Mouse (Mus musculus): ENCODE results near the gene Slc30a7. TPM values are rescaled to one million over a fixed set of nuclear protein-coding genes. Genes with fewer than 3 reads are reported as not detected.

Slc30a7 gene
- total RNA-seq, 2 experiments from 2014 or later = 24.0 to 30.6 TPM

DNA sequence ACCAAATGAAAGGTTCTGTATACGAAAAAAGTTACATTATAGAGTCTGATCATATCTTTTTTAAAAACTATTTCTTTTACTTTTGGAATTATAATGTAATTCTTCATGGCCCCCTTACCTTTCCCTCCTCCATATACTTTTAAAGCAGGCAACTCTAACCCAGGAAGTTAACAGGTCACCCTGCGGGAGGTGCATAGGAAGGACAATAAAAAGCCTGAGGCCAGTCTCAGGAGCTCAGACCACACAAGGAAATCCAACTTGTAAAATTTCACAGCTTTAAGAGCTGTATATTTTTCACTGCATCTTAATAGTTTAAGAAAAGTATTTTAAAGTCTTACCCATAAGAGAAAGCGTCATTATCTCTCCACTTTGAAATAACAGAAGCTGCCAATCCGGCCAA, 14.6 kb downstream of the Slc30a7 start:
- DNase-seq (ENCODE audit: low spot score in 2 of 2) = no peak

DNA sequence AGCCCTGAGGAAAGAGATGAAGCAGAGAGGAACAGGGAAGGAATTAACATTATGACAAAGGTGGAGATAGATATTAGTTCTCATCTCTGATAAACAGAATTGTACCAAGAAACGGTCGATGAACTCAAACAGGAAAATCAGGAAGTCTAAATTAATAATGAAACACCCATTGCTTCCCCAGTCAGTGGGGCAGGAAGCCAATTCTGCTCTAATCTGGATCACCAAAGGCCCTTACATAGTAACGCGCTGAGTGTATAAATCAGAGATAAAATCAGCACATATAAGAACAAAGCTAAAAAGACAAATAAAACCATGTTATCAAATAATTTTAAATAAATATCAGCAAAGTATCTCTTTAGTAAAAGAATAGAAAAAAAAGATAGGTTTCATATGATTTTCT, 15.1 kb downstream of the Slc30a7 start:
- DNase-seq (ENCODE audit: low spot score in 2 of 2) = no peak

DNA sequence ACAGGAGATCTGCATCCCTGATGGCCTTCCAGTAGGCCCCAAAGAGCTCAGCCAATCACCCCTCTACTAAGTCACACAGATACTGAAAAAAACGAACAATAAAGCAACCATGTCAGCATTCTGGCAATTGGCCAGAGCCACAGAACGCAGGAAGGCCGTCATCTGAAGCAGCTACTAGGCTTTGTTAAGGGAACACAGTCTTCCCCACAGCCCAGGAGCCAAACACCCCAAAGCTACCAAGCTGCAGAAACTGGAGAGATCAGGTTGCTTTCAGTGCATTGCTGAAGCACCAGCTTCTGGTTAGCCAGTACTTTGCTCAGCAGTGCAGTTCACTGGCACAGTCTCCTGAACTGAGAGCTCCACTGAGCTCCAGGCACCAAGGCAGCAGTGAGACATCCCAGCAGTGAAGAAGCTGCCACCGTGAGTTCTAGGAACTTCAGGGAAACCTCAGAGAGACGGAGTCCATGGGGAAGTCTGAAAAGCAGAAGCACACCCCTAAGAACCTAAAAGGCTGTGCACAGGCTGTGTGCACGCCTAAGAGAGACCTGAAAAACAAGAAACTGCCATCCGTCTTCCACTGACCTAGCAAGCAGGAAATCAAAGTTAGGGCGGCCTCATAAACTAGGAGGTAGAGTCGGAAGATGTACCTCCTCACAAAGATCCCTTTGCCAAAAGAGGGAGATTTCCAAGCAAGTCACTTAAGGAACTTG, 21.9 kb downstream of the Slc30a7 start:
- no peak for DNase-seq (ENCODE audit: low spot score in 2 of 2)

DNA sequence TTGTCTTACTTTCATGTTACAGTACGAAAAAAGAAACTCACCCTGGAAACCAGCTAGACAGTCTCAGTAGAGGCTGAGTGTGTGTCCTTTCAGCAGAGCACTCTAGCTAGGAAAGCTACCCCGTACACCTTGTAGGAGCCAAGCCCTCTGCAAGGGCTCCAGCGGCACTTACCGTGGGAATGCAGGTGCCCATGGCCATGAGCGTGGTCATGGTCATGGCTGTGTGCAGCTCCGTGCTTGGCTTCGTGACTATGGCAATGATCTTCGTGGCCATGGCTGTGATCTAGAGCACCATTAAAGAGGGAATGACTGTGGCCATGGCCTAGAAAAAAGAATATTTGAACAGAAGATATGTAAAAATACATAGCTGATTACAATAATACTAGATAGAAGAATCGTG, 22.6 kb downstream of the Slc30a7 start:
- no peak for DNase-seq (ENCODE audit: low spot score in 2 of 2)

DNA sequence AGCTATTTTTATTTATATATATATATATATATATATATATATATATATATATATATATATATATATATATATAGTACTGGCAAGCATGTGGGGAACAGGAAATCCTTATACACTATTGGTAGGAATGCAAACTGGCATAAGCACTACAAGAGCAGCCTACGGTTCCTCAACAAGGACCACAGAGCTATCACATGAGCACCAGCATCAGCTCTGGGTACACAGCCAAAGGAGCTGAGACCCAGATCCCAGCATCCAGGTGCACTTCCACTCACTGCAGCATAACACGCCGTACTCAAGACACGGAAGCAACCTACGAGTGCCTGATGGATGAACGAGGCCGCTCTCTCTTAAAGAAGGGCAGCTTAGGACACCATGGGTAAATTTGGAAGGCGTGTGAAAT, 24.0 kb downstream of the Slc30a7 start:
- DNase-seq (ENCODE audit: low spot score in 2 of 2) = no peak

DNA sequence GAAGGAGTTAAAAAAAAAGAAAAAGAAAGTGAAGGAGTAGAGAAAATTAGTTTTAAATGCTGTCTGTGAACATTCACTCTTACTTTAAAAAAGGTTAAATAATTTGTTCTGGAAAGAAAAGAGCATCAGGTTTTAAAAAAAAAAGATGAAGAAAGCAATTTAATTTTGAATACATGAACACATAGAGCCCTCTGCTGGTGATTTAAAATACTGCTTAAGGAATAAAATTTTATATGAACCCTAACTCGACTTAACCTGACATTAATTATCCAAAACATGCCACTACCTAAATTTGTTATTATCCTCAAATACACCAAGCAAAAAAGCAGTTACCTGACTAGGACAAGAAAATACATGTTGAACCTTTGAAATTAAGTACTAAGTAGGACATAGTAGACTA, 28.2 kb downstream of the Slc30a7 start:
- DNase-seq (ENCODE audit: low spot score in 2 of 2) = no peak

DNA sequence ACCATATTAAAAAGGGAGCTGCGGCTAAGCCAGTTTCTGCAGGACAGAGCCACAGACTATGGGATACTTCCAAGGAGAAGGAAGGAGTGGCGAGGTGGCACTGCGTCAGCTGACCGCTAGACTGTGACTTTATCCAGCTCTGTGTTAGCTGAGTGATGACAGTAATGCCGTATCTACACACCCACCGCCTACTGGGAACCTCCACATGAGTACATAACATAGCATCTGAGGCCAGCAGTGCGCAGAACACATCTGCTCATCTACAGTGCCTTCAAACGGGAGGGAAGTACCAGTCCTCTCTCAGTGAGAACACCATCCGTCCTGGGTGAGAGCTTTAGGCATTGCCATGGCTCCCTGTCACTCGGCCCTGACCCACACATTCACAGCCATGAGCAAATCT, 32.2 kb downstream of the Slc30a7 start:
- DNase-seq (ENCODE audit: low spot score in 2 of 2) = no peak

DNA sequence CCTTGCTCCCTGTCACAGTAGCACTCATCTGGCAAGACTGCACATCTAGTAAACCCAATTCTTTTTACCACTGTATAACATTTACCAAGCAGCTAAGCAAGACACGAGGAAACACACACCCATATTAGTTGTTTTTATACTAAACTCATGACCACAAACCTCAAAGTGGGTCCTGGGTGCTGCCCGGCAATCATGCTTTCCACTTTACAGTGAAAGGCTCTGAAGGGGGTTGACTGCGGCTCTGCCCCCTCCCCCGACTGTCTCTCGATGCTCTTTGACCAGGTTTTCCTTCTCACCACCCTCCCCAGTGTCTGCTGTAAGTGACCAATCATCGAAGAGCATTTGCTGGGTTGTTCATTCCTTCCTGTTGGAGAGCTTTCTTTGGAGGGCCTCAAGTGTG, 33.0 kb downstream of the Slc30a7 start:
- DNase-seq (ENCODE audit: low spot score in 2 of 2) = no peak

DNA sequence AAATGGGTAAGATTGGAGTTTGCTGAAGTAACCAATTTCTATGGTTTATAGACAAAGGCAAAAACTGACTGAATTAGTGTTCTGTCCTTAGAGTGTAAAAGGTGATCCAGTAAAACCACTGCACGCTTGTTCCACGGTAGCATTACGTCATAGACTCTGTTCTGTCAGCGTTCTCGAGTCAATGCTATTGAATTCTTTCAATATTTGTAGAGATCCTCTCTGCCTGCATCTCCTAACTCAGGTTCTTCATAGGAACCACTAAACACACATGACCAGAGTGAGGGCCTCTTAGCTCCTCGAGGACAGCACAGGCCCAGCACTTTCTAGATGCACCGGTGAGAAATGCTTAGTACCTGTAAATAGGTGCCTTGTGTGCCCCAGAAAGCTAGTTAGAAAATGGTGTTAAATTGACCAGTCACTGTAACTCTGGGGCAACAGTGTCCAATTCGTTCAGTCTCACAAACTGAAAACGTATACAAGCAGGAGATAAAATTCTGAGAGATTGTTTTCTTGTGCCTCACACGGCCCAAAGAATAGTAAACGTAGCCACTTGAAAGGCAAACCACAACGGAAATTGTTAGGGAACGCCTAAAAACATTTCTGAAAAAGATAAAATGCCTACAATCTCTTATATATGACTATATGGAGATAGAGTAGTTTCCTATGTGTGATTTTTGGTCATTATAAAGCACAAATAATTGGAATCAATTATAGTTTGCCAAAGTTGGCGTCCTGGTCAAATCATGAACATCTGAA, 35.1 kb downstream of the Slc30a7 start:
- no peak for DNase-seq (ENCODE audit: low spot score in 2 of 2)

DNA sequence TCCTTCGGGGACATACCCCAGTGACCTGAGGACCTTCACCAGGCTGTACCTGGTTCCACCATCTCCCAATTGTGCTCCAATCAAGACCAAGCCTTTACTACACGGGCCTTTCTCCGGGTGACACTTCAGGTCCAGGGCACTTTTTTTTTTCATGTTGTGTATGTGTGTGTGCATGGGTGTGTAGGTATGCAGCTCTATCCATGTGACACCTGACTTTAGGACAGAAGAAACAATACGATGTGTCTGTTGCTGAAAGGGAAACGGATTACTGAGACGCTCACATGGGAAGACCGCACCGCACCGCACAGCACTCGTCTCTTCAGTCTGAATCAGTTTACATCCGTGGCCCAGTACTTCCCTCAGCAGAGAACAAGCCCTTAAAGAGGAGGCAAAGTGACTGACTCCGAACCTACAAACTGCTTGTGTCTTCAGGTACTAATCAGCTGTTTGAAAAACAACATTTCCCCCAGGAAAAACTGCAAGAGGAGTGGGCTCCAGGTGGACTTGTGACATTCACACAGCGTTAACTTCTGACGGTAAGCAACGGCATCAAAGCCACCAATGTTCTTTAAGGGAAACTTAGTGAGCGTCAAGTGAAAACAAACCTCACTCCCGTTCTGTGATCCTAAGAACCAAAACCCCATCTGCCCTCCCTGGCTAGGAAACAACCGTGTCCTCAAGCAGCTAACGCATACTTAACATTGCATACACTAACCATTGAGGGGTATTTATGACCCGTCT, 36.0 kb downstream of the Slc30a7 start:
- DNase-seq (ENCODE audit: low spot score in 2 of 2) = no peak

DNA sequence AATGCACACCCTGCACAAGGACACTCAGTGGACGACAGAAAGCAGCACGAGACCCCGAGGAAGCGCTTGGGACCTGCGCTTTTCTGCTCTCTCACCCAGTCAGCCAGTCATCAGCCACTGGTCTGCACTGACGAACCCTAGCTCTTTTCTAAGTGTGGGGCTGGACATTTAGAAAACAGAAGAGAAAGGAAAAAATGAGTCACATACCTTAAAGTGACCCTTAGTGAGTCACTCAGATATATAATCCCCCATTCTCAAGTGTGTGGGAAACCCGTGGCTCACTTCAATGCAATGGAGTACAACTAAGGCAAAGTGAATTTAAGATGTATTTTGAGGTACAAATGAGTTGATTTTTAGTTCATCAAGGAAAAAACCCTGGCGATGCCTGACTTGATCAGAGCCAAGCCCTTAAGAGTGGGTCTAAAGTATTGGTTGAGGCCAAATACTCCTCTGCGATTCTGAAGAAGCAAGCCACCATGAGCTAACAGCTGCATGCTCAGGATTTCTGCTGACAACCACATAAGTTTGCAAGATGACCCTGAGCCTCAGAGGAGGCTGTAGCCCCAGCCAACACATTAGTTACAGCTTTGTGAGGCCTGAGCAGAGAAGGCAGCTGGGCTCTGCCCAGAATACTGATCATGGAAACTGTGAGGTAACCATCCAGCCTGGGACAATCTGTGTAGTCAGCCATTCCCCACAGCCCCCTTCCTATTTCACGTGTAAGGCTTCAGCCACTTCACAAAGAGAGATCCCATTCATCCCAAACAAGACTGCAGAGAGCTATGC, 38.3 kb downstream of the Slc30a7 start:
- peak; percentile 10 to 24 for DNase-seq (ENCODE audit: low spot score in 2 of 2)

DNA sequence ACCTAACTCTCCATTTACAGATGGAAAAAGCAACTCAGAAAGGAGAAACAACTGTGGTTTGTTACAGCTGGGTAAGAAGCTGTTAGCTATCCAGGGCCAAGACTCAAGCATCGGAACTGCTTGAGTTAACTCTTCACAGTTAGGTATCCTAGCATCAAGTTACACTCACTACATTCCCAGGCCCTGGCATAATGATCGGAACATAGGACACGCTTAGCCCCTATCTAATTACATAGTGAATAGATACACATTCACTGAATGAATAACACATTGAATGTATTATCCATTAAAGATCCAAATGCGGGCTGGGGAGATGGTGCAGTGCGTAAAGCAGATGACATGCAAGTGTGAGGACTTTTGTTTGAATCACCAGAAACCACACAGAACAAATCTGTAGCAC, 43.1 kb downstream of the Slc30a7 start:
- DNase-seq (ENCODE audit: low spot score in 2 of 2) = no peak

DNA sequence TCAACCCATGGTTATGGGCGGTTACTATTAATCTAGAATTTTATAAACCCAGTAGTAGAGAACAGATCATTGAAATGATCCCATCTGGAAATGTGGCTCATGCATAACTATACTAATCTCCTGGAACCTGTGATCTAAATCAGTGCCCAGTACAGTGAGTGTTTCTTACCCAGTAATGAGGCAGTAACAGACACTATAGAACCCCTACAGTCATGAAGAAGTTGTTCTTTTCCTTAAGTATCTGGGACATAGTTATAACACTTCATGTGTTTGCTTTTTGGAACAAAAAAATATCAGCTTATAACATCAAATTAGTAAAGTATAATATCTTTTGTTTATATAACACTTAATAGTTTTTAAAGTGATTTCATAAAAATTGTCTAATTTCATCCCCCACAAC, 43.6 kb downstream of the Slc30a7 start:
- DNase-seq (ENCODE audit: low spot score in 2 of 2) = no peak

DNA sequence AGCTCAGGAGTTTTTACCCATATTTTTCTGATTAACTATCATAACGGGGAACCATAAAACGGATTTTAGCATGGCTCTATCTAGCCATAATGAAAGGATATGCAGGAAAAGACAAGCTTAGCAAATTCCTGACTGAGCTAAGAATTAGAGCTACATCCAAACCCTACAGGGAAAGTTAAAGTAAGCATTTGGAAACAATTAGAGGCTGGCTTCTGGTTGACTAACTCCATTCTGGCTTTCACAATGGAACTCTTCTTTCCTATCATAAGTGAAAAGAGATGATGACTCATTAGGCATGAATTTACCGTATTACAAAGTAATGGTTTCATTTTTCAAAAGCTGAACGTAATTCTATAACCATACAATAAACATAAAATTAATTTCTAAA, 45.2 kb downstream of the Slc30a7 start:
- DNase-seq (ENCODE audit: low spot score in 2 of 2) = no peak

DNA sequence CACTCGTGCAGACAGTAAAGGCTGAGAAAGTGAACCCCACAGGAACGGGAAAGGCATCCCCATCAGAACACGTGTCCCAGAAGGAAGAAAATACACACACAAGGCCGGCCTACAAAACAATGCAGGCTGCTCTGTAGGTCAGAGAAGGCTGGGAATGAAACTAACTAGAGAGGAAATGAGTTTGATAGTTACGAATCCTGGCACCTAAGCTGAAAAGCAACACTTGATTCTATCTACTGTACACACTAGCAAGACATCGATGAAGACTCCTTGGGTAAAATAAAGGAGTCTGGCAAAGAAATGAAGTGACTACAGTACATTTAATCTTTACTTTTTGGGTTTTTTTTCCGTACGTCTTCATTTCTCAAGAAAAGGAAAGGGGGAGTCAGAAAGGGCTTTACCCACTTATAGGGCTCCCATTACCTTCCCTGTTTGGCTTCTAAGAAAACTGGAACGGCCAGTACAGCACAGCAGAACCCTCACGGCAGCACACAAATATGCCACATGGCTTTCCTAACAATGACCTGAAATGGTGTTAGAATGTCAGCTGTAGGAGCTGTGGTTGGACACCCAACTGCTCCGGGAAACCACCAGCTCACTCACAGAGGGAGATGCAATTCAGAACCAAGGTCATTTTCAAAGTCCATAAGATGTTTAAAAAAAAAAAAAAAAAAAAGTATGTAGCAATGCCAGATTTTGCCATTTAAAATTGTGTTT, 45.7 kb downstream of the Slc30a7 start:
- no peak for DNase-seq (ENCODE audit: low spot score in 2 of 2)

DNA sequence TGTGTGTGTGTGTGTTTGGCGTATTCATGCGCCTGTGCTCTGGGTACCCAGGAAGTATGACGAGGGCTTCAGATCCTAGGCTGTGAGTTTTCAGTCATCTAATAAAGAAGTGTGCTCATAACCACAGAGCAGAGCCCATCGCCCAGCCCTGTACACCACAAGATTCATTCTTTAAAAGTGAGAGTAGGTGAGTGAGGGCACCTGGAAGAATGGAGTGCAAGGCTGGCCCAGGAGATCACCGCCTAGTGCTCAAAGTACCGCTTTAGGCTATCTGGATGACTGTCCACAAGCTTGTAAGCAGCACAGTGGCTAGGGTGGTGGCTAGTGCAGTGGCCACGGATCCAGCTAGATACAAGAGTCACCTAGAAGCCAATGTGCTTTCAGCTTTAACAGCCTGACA, 50.0 kb downstream of the Slc30a7 start:
- no peak for DNase-seq (ENCODE audit: low spot score in 2 of 2)

DNA sequence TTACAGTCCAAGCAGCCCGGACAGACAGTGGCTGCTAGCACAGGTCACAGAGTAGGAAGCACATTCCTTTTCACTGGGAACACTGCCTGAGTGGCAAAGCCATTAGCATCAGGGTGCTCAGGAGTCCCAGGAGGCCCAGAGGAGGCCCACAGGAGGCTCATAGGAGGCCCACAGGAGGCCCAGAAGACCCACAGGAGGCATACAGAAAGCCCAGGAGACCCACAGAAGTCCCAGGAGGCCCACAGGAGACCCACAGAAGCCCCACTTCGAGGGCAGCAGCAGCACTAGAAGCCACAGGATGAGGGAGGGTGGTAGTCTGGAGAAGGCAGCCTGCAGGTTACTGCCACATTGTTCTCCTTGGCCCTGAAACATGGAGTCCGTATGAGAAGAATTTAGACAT, 54.1 kb downstream of the Slc30a7 start:
- no peak for DNase-seq (ENCODE audit: low spot score in 2 of 2)

DNA sequence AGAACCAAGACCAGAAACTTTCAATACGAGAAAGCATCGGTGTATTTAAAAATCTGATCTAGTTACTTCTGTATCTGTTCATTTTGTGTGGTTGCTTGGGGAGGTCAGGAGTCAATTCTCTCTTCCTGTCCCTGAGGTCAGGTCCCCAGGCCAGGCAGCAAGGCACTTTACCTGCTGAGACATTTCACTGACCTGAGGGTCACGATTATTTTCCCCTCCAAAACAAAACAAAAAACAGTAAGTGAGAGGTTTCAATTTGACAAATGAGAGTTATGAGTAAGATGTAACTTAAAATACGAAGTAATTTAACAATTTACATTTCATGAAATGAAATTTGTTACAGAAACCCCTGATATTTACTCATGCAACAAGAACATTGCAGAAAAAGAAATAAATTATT, 54.9 kb downstream of the Slc30a7 start:
- no peak for DNase-seq (ENCODE audit: low spot score in 2 of 2)

DNA sequence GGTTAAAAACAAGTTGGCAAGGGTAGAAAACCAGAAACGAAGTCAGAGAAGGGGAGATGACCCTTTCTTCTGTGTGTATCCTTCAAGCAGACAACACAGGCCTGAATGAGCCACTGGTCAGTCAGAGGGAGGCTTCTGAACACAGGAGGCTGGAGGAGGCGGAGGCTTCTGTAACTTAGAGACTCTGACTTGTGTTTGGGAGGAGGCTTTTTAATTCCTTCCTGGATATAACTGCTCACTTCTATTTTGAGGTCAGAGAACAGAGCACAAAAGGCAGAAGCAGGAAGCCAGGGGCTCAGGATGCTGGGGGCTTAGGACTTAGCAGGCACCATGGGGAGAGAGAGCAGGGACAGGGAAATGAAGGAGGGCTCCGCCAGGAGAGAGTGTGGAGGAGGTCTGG, 56.0 kb downstream of the Slc30a7 start:
- DNase-seq (ENCODE audit: low spot score in 2 of 2) = no peak

DNA sequence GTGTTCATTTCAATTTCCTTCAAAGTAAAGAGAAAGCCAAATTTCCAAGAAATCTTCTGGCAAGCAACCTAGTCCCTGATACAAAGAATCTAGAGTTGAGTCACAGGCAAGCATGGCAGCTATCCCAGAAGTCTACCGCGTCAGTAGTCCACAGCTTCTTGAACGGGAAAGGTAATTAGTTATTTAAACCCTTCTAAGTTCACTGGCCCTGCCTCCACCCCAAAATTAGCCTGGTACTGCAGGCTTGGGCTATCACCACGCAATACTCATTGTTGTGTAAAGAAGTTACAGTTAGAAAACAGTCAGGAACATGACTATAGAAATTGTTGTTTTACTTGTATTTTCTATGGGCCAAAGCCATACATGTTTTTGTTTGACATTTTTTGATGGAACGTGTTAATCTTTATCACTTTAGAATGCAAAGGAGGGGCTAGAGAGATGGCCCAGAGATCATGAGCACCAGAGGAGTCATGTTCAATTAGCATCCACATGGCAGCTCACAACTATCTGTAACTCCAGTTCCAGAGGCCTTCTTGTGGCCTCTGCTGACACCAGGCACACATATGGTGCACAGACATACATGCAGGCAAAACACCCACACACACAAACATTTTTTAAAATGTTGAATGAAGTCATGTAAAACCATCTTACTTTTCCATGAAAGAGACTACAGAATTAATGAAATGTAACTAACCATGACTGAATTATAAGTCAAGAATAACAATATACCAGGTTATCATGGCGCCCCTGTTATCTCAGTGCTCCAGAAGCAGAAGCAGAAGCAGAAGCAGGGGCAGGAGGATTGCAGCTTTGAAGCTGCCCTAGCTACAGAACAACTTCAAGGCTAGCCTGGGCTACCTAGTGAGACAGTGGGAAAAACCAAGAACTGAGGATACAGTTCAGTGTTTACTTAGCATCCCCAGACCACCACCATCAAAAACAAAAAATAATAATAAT, 57.0 kb downstream of the Slc30a7 start:
- DNase-seq (ENCODE audit: low spot score in 2 of 2) = no peak
